Mouse (Mus musculus): ENCODE data around the gene Tom1l1. TPM values are rescaled to one million over a fixed set of nuclear protein-coding genes. Genes with fewer than 3 reads are reported as not detected.

Gene Tom1l1
- polyA plus RNA-seq, 1 experiment from 2014 or later = 36.5 TPM

- Histone ChIP-seq H3K9ac (ENCODE audit: low read length) (no peak overlapping the region), H3K9me3 (ENCODE audit: control insufficient read depth, low read length) (no peaks in the 10 kb centered on the region), H3K27ac (replicated peaks) (no peak overlapping the region), H3K36me3 (ENCODE audit: control insufficient read depth, insufficient read depth, low read length) (peaks cover 11% of the 10 kb centered on the region; the same call in 1 of the 2 replicates), H3K4me2 (replicated peaks; ENCODE audit: low read depth) (no peak overlapping the region), H3K4me3 (ENCODE audit: low read depth, low read length) (no peak overlapping the region), H3K27me3 (ENCODE audit: control insufficient read depth, insufficient read depth, low read length) (no peaks in the 10 kb centered on the region), H3K4me1 (replicated peaks; ENCODE audit: control insufficient read depth, insufficient read depth) (peaks cover 6% of the 10 kb centered on the region; the same call in 1 of the 2 replicates)
- 74% methylated on average over 4 of the region's 4 CpGs for WGBS
- no peak for TF ChIP-seq CTCF (IDR thresholded peaks at IDR 0.05; ENCODE audit: low read depth)
- no peak for TF ChIP-seq EP300 (optimal IDR thresholded peaks at IDR 0.05)
- DNase-seq (ENCODE audit: low spot score) (no peak), ATAC-seq (ENCODE audit: low FRiP score, low TSS enrichment) (no peak)
Observed at GRCm38 (mm10) chr11:90660662-90661061, 27.5 kb downstream of the Tom1l1 start.

GRCm38 (mm10) chr11:90657527-90657926 is 30.6 kb downstream of the Tom1l1 start:
- no peaks in the 10 kb centered on the region for H3K9me3 ChIP-seq (ENCODE audit: control insufficient read depth, low read length)
- no peaks in the 10 kb centered on the region for H3K27me3 ChIP-seq (ENCODE audit: control insufficient read depth, insufficient read depth, low read length)
- peaks cover 11% of the 10 kb centered on the region; the same call in 1 of the 2 replicates for H3K36me3 ChIP-seq (ENCODE audit: control insufficient read depth, insufficient read depth, low read length)
- H3K4me3 ChIP-seq (ENCODE audit: low read depth, low read length) = no peak overlapping the region
- H3K4me1 ChIP-seq (replicated peaks; ENCODE audit: control insufficient read depth, insufficient read depth) = no peaks in the 10 kb centered on the region
- TF ChIP-seq EP300 (optimal IDR thresholded peaks at IDR 0.05) (no peak), CTCF (IDR thresholded peaks at IDR 0.05; ENCODE audit: low read depth) (no peak)
- H3K4me2 ChIP-seq (replicated peaks; ENCODE audit: low read depth) = no peak overlapping the region
- 67% methylated on average over 12 of the region's 12 CpGs for WGBS
- peak; percentile 91 for ATAC-seq (ENCODE audit: low FRiP score, low TSS enrichment)
- H3K27ac ChIP-seq (replicated peaks) = 0 out of 2 replicates have a peak overlapping the region, but pooled peaks have one; percentile 49
- H3K9ac ChIP-seq (ENCODE audit: low read length) = no peak overlapping the region
- DNase-seq (ENCODE audit: low spot score) = peak; percentile 61

GRCm38 (mm10) chr11:90652603-90653002 is 35.6 kb downstream of the Tom1l1 start:
- Histone ChIP-seq H3K9me3 (ENCODE audit: control insufficient read depth, low read length) (no peaks in the 10 kb centered on the region), H3K27ac (replicated peaks) (no peak overlapping the region), H3K36me3 (ENCODE audit: control insufficient read depth, insufficient read depth, low read length) (peaks cover 16% of the 10 kb centered on the region), H3K9ac (ENCODE audit: low read length) (no peak overlapping the region), H3K4me2 (replicated peaks; ENCODE audit: low read depth) (no peak overlapping the region), H3K27me3 (ENCODE audit: control insufficient read depth, insufficient read depth, low read length) (no peaks in the 10 kb centered on the region), H3K4me1 (replicated peaks; ENCODE audit: control insufficient read depth, insufficient read depth) (no peaks in the 10 kb centered on the region), H3K4me3 (ENCODE audit: low read depth, low read length) (no peak overlapping the region)
- 84% methylated on average over 4 of the region's 4 CpGs for WGBS
- no peak for TF ChIP-seq EP300 (optimal IDR thresholded peaks at IDR 0.05)
- no peak for TF ChIP-seq CTCF (IDR thresholded peaks at IDR 0.05; ENCODE audit: low read depth)
- ATAC-seq (ENCODE audit: low FRiP score, low TSS enrichment) (no peak), DNase-seq (ENCODE audit: low spot score) (no peak)

- peaks cover 14% of the 10 kb centered on the region for H3K36me3 ChIP-seq (ENCODE audit: control insufficient read depth, insufficient read depth, low read length)
- ATAC-seq (ENCODE audit: low FRiP score, low TSS enrichment) = no peak
- WGBS = 73% methylated on average over 9 of the region's 9 CpGs
Observed at GRCm38 (mm10) chr11:90650231-90650885, 37.8 kb downstream of the Tom1l1 start.

GRCm38 (mm10) chr11:90649777-90650176 is 38.4 kb downstream of the Tom1l1 start:
- Histone ChIP-seq H3K4me3 (ENCODE audit: low read depth, low read length) (no peak overlapping the region), H3K4me1 (replicated peaks; ENCODE audit: control insufficient read depth, insufficient read depth) (no peaks in the 10 kb centered on the region), H3K27me3 (ENCODE audit: control insufficient read depth, insufficient read depth, low read length) (no peaks in the 10 kb centered on the region), H3K27ac (replicated peaks) (no peak overlapping the region), H3K4me2 (replicated peaks; ENCODE audit: low read depth) (no peak overlapping the region), H3K9me3 (ENCODE audit: control insufficient read depth, low read length) (no peaks in the 10 kb centered on the region), H3K36me3 (ENCODE audit: control insufficient read depth, insufficient read depth, low read length) (peaks cover 20% of the 10 kb centered on the region), H3K9ac (ENCODE audit: low read length) (no peak overlapping the region)
- TF ChIP-seq CTCF (IDR thresholded peaks at IDR 0.05; ENCODE audit: low read depth) (no peak), EP300 (optimal IDR thresholded peaks at IDR 0.05) (no peak)
- WGBS = 75% methylated on average over 6 of the region's 6 CpGs
- no peak for DNase-seq (ENCODE audit: low spot score)
- no peak for ATAC-seq (ENCODE audit: low FRiP score, low TSS enrichment)

More at GRCm38 (mm10) chr11:90650231-90650885, 37.8 kb downstream of the Tom1l1 start:
- no peak overlapping the region for H3K27ac ChIP-seq (replicated peaks)
- no peak for DNase-seq (ENCODE audit: low spot score)
- H3K9me3 ChIP-seq (ENCODE audit: control insufficient read depth, low read length) = no peaks in the 10 kb centered on the region
- H3K4me1 ChIP-seq (replicated peaks; ENCODE audit: control insufficient read depth, insufficient read depth) = no peaks in the 10 kb centered on the region
- no peak for TF ChIP-seq CTCF (IDR thresholded peaks at IDR 0.05; ENCODE audit: low read depth)
- no peak for TF ChIP-seq EP300 (optimal IDR thresholded peaks at IDR 0.05)
- no peaks in the 10 kb centered on the region for H3K27me3 ChIP-seq (ENCODE audit: control insufficient read depth, insufficient read depth, low read length)
- no peak overlapping the region for H3K4me2 ChIP-seq (replicated peaks; ENCODE audit: low read depth)
- no peak overlapping the region for H3K9ac ChIP-seq (ENCODE audit: low read length)
- no peak overlapping the region for H3K4me3 ChIP-seq (ENCODE audit: low read depth, low read length)

GRCm38 (mm10) chr11:90638312-90638830 is 49.8 kb downstream of the Tom1l1 start:
- Histone ChIP-seq H3K27me3 (ENCODE audit: control insufficient read depth, insufficient read depth, low read length) (no peaks in the 10 kb centered on the region), H3K9ac (ENCODE audit: low read length) (peak overlapping the region; percentile 90), H3K4me2 (replicated peaks; ENCODE audit: low read depth) (peak overlapping the region; percentile 66), H3K36me3 (ENCODE audit: control insufficient read depth, insufficient read depth, low read length) (no peaks in the 10 kb centered on the region), H3K27ac (replicated peaks) (peak overlapping the region; percentile 87), H3K4me1 (replicated peaks; ENCODE audit: control insufficient read depth, insufficient read depth) (no peaks in the 10 kb centered on the region), H3K4me3 (ENCODE audit: low read depth, low read length) (peak overlapping the region; percentile 97), H3K9me3 (ENCODE audit: control insufficient read depth, low read length) (no peaks in the 10 kb centered on the region)
- WGBS = under 1% methylated on average over 49 of the region's 54 CpGs
- no peak for TF ChIP-seq CTCF (IDR thresholded peaks at IDR 0.05; ENCODE audit: low read depth)
- peak; percentile 32 for TF ChIP-seq EP300 (optimal IDR thresholded peaks at IDR 0.05)
- DNase-seq (ENCODE audit: low spot score) = peak; percentile 53
- no peak; the same call in 1 of the 2 replicates for ATAC-seq (ENCODE audit: low FRiP score, low TSS enrichment)
